Mouse (Mus musculus): ENCODE measurements around the gene Prkce.

Prkce gene

GRCm38 (mm10) chr17:86626523-86626922 lies 458.9 kb downstream of the Prkce start:
- no peak for DNase-seq (ENCODE audit: low spot score in 2 of 2)

- no peak for DNase-seq (ENCODE audit: low spot score in 2 of 2)
Measured at GRCm38 (mm10) chr17:86633131-86633530, 465.5 kb downstream of the Prkce start.

GRCm38 (mm10) chr17:86637311-86637710 lies 469.7 kb downstream of the Prkce start:
- DNase-seq (ENCODE audit: low spot score in 2 of 2): no peak

- DNase-seq (ENCODE audit: low spot score in 2 of 2): no peak
Measured at GRCm38 (mm10) chr17:86639279-86639678, 471.7 kb downstream of the Prkce start.

- DNase-seq (ENCODE audit: low spot score in 2 of 2): no peak
Measured at GRCm38 (mm10) chr17:86647226-86647625, 479.6 kb downstream of the Prkce start.

GRCm38 (mm10) chr17:86648856-86649435 lies 481.4 kb downstream of the Prkce start:
- no peak for DNase-seq (ENCODE audit: low spot score in 2 of 2)

GRCm38 (mm10) chr17:86650241-86650640 lies 482.7 kb downstream of the Prkce start:
- no peak for DNase-seq (ENCODE audit: low spot score in 2 of 2)

- DNase-seq (ENCODE audit: low spot score in 2 of 2): no peak
Measured at GRCm38 (mm10) chr17:86651091-86651490, 483.5 kb downstream of the Prkce start.

- DNase-seq (ENCODE audit: low spot score in 2 of 2): no peak
Measured at GRCm38 (mm10) chr17:86652751-86653150, 485.2 kb downstream of the Prkce start.

GRCm38 (mm10) chr17:86656369-86656768 lies 488.8 kb downstream of the Prkce start:
- no peak for DNase-seq (ENCODE audit: low spot score in 2 of 2)

- no peak for DNase-seq (ENCODE audit: low spot score in 2 of 2)
Measured at GRCm38 (mm10) chr17:86662301-86662700, 494.7 kb downstream of the Prkce start.

GRCm38 (mm10) chr17:86663471-86663870 lies 495.9 kb downstream of the Prkce start:
- DNase-seq (ENCODE audit: low spot score in 2 of 2): no peak

- no peak for DNase-seq (ENCODE audit: low spot score in 2 of 2)
Measured at GRCm38 (mm10) chr17:86667836-86668600, 500.4 kb downstream of the Prkce start.

GRCm38 (mm10) chr17:86669641-86670373 lies 502.2 kb downstream of the Prkce start:
- no peak for DNase-seq (ENCODE audit: low spot score in 2 of 2)

- DNase-seq (ENCODE audit: low spot score in 2 of 2): no peak
Measured at GRCm38 (mm10) chr17:86670731-86671130, 503.1 kb downstream of the Prkce start.

- no peak for DNase-seq (ENCODE audit: low spot score in 2 of 2)
Measured at GRCm38 (mm10) chr17:86674971-86675370, 507.4 kb downstream of the Prkce start.

- no peak for DNase-seq (ENCODE audit: low spot score in 2 of 2)
Measured at GRCm38 (mm10) chr17:86676336-86676735, 508.8 kb downstream of the Prkce start.

GRCm38 (mm10) chr17:86676909-86677308 lies 509.3 kb downstream of the Prkce start:
- DNase-seq (ENCODE audit: low spot score in 2 of 2): no peak

- DNase-seq (ENCODE audit: low spot score in 2 of 2): no peak
Measured at GRCm38 (mm10) chr17:86685263-86685662, 517.7 kb downstream of the Prkce start.

- no peak for DNase-seq (ENCODE audit: low spot score in 2 of 2)
Measured at GRCm38 (mm10) chr17:86687021-86687420, 519.4 kb downstream of the Prkce start.

- no peak for DNase-seq (ENCODE audit: low spot score in 2 of 2)
Measured at GRCm38 (mm10) chr17:86690871-86691390, 523.3 kb downstream of the Prkce start.

GRCm38 (mm10) chr17:86697751-86698150 lies 530.2 kb downstream of the Prkce start:
- DNase-seq (ENCODE audit: low spot score in 2 of 2): no peak

Measured in urinary bladder, adult 18-20 months (tissue).